Mouse (Mus musculus): ENCODE measurements around the gene Galnt15. TPM values are rescaled to one million over a fixed set of nuclear protein-coding genes. Genes with fewer than 3 reads are reported as not detected.

Gene Galnt15
- polyA plus RNA-seq (2012; rRNA removed; ENCODE audit: low replicate concordance) = 15.8 and 25.1 TPM in 2 replicates

GRCm38 (mm10) chr14:32028681-32029091 is at the start of gene Galnt15:
Gene Galnt15, plus strand, starts transcription at chr14:32028989.

GRCm38 (mm10) chr14:32084761-32085485 is 56.1 kb downstream of the Galnt15 start, which contains the start of gene Oxnad1:
Gene Oxnad1, plus strand, starts transcription at chr14:32085374.

GRCm38 (mm10) chr14:32085486-32086201 is 56.9 kb downstream of the Galnt15 start, which contains the start of gene Dph3:
Gene Dph3, minus strand, starts transcription at chr14:32085729.

Other genes with a start within 250 kb of the Galnt15 start
- gene Ankrd28, start 198.3 kb upstream of the Galnt15 start, polyA plus RNA-seq (2012; rRNA removed; ENCODE audit: low replicate concordance) = 2.4 and 10.2 TPM in 2 replicates
- gene Oxnad1, start 56.4 kb downstream of the Galnt15 start, polyA plus RNA-seq (2012; rRNA removed; ENCODE audit: low replicate concordance) = 18.0 and 22.6 TPM in 2 replicates
- gene Dph3, start 56.7 kb downstream of the Galnt15 start, polyA plus RNA-seq (2012; rRNA removed; ENCODE audit: low replicate concordance) = 10.1 and 30.8 TPM in 2 replicates
- not detected in 2 replicates for gene Msmb, start 113.0 kb downstream of the Galnt15 start, polyA plus RNA-seq (2012; rRNA removed; ENCODE audit: low replicate concordance)
- gene Ncoa4, start 130.9 kb downstream of the Galnt15 start, polyA plus RNA-seq (2012; rRNA removed; ENCODE audit: low replicate concordance) = 41.6 and 96.2 TPM in 2 replicates
- gene Timm23, start 172.9 kb downstream of the Galnt15 start, polyA plus RNA-seq (2012; rRNA removed; ENCODE audit: low replicate concordance) = 149 and 243 TPM in 2 replicates
- gene Parg, start 173.0 kb downstream of the Galnt15 start, polyA plus RNA-seq (2012; rRNA removed; ENCODE audit: low replicate concordance) = 4.5 and 5.1 TPM in 2 replicates

Measured in mammary gland, adult 2 months (tissue).